Mouse (Mus musculus) midbrain, embryonic 13.5 days (tissue): Measurements from ENCODE around the gene Tcp11l1. TPM values are rescaled to one million over a fixed set of nuclear protein-coding genes. Genes with fewer than 3 reads are reported as not detected.

Experiments
- ATAC-seq: fragments of 200-750 bp; cut with Nextera tagmentation; 2 replicates; pipeline ENCODE4 v1.8.0; 2017; ENCODE audit warnings: mild to moderate bottlenecking, moderate TSS enrichment, moderate library complexity
- H3K27ac ChIP-seq: fragments of 300-500 bp; sonication (generic); 2 replicates; pipeline ENCODE4 v1.5.1; 2015; ENCODE audit warnings: inconsistent platforms, mild to moderate bottlenecking, moderate library complexity
- H3K27me3 ChIP-seq: fragments of 300-500 bp; sonication (generic); 2 replicates; pipeline ENCODE4 v1.6.1; 2015; ENCODE audit warnings: mild to moderate bottlenecking, inconsistent platforms
- H3K36me3 ChIP-seq: fragments of 300-500 bp; sonication (generic); 2 replicates; pipeline ENCODE4 v1.6.1; 2015; ENCODE audit warnings: mild to moderate bottlenecking, inconsistent platforms
- H3K4me1 ChIP-seq: fragments of 300-500 bp; sonication (generic); replicated peaks from 2 replicates; pipeline ENCODE4 v1.6.1; 2015; ENCODE audit warnings: inconsistent platforms
- H3K4me2 ChIP-seq: fragments of 300-500 bp; sonication (generic); replicated peaks from 2 replicates; pipeline ENCODE4 v1.6.1; 2015; ENCODE audit warnings: moderate library complexity, mild to moderate bottlenecking, inconsistent platforms
- H3K4me3 ChIP-seq: fragments of 300-500 bp; sonication (generic); replicated peaks from 2 replicates; pipeline ENCODE4 v1.5.1; 2015; ENCODE audit warnings: mild to moderate bottlenecking, inconsistent platforms
- H3K9ac ChIP-seq: fragments of 300-500 bp; sonication (generic); replicated peaks from 2 replicates; pipeline ENCODE4 v1.6.1; 2015; ENCODE audit warnings: mild to moderate bottlenecking, inconsistent platforms
- H3K9me3 ChIP-seq: fragments of 300-500 bp; sonication (generic); 2 replicates; pipeline ENCODE4 v1.6.1; 2016; ENCODE audit warnings: mild to moderate bottlenecking, inconsistent platforms
- WGBS: fragments of 180-500 bp; shearing (Covaris S2); methylation state at CpG from one replicate; pipeline ENCODE4 v1.1.7; 2015; 5-methylcytosine and 5-hydroxymethylcytosine counted together
- polyA plus RNA-seq: library from polyadenylated mRNA; unstranded; fragments of >200 nt; fragmentation: Nextera tagmentation; extraction: Ambion mirVana; gene quantifications from 2 replicates; pipeline ENCODE4 v1.2.1, GENCODE M21; 2015

Tcp11l1 gene
- polyA plus RNA-seq, 1 experiment from 2014 or later: 75.8 TPM

DNA sequence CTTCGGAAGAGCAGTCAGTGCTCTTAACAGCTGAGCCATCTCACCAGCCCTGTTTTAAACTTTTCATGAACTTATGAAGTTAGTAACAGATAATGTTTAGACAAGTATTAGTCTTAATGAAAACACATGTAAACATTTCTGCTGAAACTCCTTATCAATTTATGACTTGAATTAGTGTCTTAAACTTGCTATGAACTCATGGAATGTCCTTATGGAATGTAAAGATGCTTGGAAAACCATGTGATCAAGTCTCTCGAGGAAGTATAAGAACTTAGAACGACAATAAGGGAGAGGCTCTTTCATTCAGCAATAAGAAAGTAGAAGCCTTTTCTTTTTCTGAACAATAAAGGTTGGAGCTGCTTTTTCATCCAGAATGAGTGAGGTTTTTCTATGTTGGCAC lies 7.6 kb downstream of the Tcp11l1 start:
- WGBS: 82% methylated on average over 3 of the region's 3 CpGs
- H3K27me3 ChIP-seq: no peaks in the 10 kb centered on the region
- H3K27ac ChIP-seq: no peak overlapping the region
- H3K4me1 ChIP-seq: no peaks in the 10 kb centered on the region; the same call in 1 of the 2 replicates
- no peak for ATAC-seq
- no peak overlapping the region for H3K4me2 ChIP-seq
- peaks cover 33% of the 10 kb centered on the region for H3K36me3 ChIP-seq
- no peak overlapping the region for H3K9ac ChIP-seq
- H3K9me3 ChIP-seq: no peaks in the 10 kb centered on the region
- no peak overlapping the region for H3K4me3 ChIP-seq

DNA sequence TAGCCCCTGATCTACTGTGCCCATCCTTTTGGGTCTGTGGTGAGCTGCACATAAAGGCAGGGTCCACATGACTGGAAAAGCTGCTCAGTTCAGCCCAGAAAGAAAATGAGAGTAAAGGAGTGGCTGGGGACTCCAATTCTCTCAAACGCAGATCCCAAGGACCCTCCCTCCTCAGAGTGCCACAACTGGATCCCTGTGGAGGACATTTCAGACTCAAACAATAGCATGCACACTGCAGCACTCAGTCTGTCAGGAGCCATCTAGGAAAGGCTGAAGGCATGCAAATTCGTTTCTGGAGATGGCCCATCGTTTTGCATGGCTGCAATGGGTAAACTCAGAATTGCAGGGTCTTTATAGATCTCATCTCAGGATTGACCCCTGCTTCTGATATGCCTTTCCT lies 8.8 kb downstream of the Tcp11l1 start:
- Histone ChIP-seq H3K36me3 (peaks cover 37% of the 10 kb centered on the region), H3K4me1 (no peaks in the 10 kb centered on the region), H3K9me3 (no peaks in the 10 kb centered on the region), H3K27ac (no peak overlapping the region), H3K4me3 (no peak overlapping the region), H3K4me2 (no peak overlapping the region), H3K27me3 (no peaks in the 10 kb centered on the region), H3K9ac (no peak overlapping the region)
- no peak for ATAC-seq
- WGBS: 70% methylated on average over 3 of the region's 3 CpGs

DNA sequence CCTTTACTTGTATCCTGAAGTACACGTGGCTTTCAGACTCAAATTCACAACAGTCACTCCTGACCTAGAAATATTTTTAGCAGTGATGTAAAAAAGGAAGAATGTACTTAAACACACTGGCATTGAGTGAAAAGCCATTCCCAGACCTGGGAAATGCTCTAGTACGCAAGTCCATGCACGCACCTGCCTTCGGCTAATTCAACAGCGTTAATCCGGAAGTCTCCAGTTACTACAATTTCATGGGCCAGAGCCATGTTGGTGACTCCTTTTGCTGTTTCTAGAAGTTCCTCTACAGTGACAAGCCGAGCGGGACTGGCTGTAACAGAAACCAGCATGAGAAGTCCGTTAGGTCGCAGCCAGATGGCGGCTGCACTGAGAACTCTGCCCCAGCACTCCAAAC lies 12.3 kb downstream of the Tcp11l1 start:
- Histone ChIP-seq H3K9ac (no peak overlapping the region), H3K4me2 (no peak overlapping the region), H3K27ac (no peak overlapping the region), H3K9me3 (no peaks in the 10 kb centered on the region), H3K27me3 (no peaks in the 10 kb centered on the region), H3K4me1 (no peaks in the 10 kb centered on the region), H3K36me3 (peaks cover 28% of the 10 kb centered on the region), H3K4me3 (no peak overlapping the region)
- no peak for ATAC-seq
- 92% methylated on average over 11 of the region's 11 CpGs for WGBS

DNA sequence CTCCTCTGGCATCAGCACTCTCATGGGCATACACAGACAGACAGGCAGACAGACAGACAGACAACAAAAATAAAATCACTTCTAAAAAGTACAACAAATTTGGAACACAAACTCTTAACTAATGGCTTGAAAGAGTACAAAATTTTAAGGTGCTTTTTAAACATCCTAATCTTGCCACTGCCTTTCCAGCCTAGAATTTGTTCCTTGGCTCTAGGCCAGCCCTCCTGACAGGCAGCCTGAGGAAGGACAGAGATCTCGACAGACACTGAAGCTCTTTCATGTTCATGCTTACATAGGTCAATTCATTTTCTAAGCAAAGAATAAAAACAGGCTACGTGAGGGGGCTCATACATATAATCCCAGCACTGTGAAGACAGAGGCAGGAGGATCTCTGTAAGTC lies 19.4 kb downstream of the Tcp11l1 start:
- H3K36me3 ChIP-seq: peaks cover 22% of the 10 kb centered on the region

DNA sequence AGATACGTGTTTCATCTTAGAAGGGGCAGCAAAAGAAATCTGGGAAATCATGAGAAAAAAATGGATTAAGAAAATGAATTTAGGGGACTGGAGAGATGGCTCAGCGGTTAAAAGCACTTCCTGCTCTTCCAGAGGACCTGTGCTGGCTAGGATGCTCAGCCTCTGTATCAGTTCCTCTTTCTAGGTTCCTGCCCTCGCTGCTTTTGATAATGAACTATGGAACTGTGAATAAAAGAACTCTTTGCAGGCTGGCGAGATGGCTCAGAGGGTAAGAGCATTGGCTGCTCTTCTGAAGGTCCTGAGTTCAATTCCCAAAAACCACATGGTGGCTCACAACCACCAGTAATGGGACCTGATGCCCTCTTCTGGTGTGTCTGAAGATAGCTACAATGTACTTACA lies 21.2 kb downstream of the Tcp11l1 start:
- Histone ChIP-seq H3K36me3 (peaks cover 22% of the 10 kb centered on the region), H3K9me3 (no peaks in the 10 kb centered on the region), H3K9ac (no peak overlapping the region), H3K27me3 (no peaks in the 10 kb centered on the region), H3K4me1 (no peaks in the 10 kb centered on the region), H3K4me2 (no peak overlapping the region), H3K27ac (no peak overlapping the region), H3K4me3 (no peak overlapping the region)
- ATAC-seq: no peak
- 81% methylated on average over 4 of the region's 4 CpGs for WGBS

More for the DNA sequence above, 19.4 kb downstream of the Tcp11l1 start:
- no peak overlapping the region for H3K9ac ChIP-seq
- WGBS: 78% methylated on average over 2 of the region's 2 CpGs
- H3K4me1 ChIP-seq: no peaks in the 10 kb centered on the region
- no peaks in the 10 kb centered on the region for H3K27me3 ChIP-seq
- no peak for ATAC-seq
- H3K4me2 ChIP-seq: no peak overlapping the region
- no peaks in the 10 kb centered on the region for H3K9me3 ChIP-seq
- no peak overlapping the region for H3K27ac ChIP-seq
- no peak overlapping the region for H3K4me3 ChIP-seq

DNA sequence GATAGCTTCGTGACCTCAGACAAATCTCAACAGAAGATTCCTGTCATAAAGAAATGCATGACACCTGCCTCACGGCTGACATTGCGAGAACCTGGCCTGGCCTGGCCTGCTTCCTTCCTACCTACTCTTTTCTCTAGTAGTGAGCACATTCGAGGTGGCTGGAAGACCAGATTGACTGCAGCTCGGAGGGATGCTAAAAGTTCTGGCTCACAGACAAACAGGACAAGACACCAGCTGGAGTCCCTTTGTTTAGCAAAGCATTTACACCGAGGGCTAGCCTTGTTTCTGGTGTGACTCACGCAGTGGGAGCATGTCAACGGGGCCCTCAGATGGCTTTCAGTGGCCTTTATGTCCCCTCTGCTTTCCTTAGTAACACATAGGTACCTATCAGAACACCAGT lies 23.2 kb downstream of the Tcp11l1 start:
- 81% methylated on average over 8 of the region's 8 CpGs for WGBS
- Histone ChIP-seq H3K4me2 (no peak overlapping the region), H3K27me3 (no peaks in the 10 kb centered on the region), H3K27ac (no peak overlapping the region), H3K36me3 (peaks cover 33% of the 10 kb centered on the region), H3K4me3 (no peak overlapping the region), H3K9me3 (no peaks in the 10 kb centered on the region), H3K4me1 (0 out of 2 replicates have a peak, but pooled peaks cover 4% of the 10 kb centered on the region), H3K9ac (no peak overlapping the region)
- ATAC-seq: no peak

DNA sequence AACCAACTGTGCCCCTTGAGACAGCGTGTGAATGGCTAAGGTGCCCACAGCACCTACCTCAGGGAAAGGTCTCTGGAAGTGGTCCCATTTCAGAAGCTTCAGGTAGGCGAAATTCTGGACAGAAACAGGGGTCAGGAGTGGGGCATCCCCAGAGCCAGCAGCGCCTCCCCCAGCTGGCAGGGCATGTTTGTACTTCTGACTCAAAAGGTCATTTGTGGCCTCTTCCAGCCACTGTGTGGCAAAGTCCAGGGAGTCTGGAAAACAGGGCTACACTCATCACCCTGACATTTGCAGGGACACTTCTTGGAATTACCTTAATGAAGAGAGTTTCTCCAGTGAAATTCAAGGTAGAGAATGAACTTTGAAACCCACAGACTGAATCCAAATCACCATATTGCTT lies 23.6 kb downstream of the Tcp11l1 start:
- H3K4me3 ChIP-seq: no peak overlapping the region
- H3K36me3 ChIP-seq: peaks cover 35% of the 10 kb centered on the region
- no peak for ATAC-seq
- H3K27me3 ChIP-seq: no peaks in the 10 kb centered on the region
- WGBS: 90% methylated on average over 3 of the region's 3 CpGs
- H3K27ac ChIP-seq: no peak overlapping the region
- no peak overlapping the region for H3K4me2 ChIP-seq
- no peaks in the 10 kb centered on the region for H3K9me3 ChIP-seq
- 0 out of 2 replicates have a peak, but pooled peaks cover 4% of the 10 kb centered on the region for H3K4me1 ChIP-seq
- no peak overlapping the region for H3K9ac ChIP-seq

DNA sequence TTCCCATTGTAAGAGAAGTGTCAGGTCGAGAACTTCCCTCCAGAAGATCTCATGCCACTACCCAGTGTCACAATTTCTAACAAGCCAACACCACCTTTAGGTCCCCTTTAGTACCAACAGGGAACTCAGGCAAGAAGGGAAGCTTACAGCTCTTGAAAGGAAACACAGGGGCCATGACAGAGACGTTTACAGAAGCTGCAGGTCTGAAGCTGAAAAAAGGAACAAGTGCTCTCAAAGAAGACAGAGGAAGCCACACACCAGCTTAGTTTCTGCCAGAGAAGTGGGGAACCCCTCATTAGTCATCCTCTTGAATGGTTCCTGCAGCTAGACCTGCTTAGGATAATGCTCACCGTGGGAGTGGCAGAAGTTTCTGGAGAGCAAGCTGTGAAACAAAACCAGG lies 24.7 kb downstream of the Tcp11l1 start:
- no peaks in the 10 kb centered on the region for H3K9me3 ChIP-seq
- WGBS: 78% methylated on average over 3 of the region's 3 CpGs
- no peak overlapping the region for H3K27ac ChIP-seq
- no peak overlapping the region for H3K4me2 ChIP-seq
- 0 out of 2 replicates have a peak, but pooled peaks cover 4% of the 10 kb centered on the region for H3K4me1 ChIP-seq
- no peak for ATAC-seq
- H3K9ac ChIP-seq: no peak overlapping the region
- H3K36me3 ChIP-seq: peaks cover 45% of the 10 kb centered on the region
- H3K4me3 ChIP-seq: no peak overlapping the region
- H3K27me3 ChIP-seq: no peaks in the 10 kb centered on the region

DNA sequence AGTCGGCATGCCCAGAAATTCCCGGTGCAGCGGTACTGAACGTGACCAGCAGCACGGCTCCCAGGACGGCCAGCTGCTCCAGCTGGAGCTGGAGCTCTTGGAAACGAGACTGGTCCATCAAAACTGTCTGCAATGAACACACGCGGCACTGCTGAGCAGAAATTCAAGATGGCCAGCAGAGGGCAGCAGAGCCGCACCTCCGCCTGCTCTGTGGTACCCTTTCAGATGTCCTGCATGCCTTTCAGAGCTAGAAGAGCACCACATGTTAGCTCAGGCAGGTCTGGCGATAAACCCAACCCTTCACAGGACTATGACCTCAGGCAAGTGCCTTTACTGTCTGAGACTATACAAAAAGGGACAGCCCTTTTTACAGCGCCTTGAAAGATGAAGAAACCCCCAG lies 26.6 kb downstream of the Tcp11l1 start:
- Histone ChIP-seq H3K27me3 (no peaks in the 10 kb centered on the region), H3K4me2 (no peak overlapping the region), H3K4me1 (0 out of 2 replicates have a peak, but pooled peaks cover 4% of the 10 kb centered on the region), H3K27ac (no peak overlapping the region), H3K9me3 (no peaks in the 10 kb centered on the region), H3K36me3 (peaks cover 64% of the 10 kb centered on the region), H3K9ac (no peak overlapping the region), H3K4me3 (no peak overlapping the region)
- ATAC-seq: peak; percentile 94
- whole genome bisulfite sequencing: 10% methylated on average over 13 of the region's 13 CpGs

DNA sequence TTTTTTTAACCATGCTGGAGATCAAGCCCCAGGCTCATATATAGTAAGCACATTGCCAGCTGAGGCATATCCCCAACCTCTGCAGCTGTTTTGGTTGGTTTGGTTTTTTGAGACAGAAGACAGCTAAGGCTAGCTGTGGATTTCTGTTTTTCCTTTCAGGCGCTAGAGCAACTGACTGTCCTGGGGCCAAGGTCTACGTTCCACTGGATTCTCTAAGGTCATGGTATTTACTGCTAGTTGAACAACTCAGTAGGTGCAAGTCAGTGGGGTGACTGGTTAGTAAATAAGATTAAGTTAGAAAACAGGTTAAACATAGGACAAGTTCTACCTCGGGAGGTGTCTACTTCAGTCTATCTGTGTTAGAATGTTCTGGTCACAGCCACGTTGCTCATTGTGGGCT lies 27.2 kb downstream of the Tcp11l1 start:
- Histone ChIP-seq H3K27ac (no peak overlapping the region), H3K9me3 (no peaks in the 10 kb centered on the region), H3K36me3 (peaks cover 69% of the 10 kb centered on the region), H3K4me3 (no peak overlapping the region), H3K9ac (no peak overlapping the region), H3K4me2 (no peak overlapping the region), H3K27me3 (no peaks in the 10 kb centered on the region), H3K4me1 (0 out of 2 replicates have a peak, but pooled peaks cover 4% of the 10 kb centered on the region)
- ATAC-seq: no peak
- WGBS: 95% methylated on average over 4 of the region's 4 CpGs

DNA sequence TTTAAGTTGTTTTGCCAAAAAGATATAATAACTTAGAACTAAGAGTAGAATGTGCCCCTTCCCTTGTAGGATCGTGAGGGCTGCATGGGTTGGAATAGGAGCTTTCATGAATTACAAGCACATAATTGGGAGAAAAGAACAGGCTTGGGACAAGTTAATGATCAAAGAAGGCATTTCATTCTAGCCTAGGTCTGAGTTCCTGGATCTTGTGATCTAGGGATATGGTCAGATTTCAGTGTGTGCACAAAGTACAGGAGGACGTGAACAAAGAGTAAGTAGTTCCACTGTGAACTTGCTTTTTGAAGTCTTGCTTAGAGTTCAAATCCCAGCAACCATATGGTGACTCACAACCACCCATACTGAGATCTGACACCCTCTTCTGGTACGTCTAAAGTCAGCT lies 34.6 kb downstream of the Tcp11l1 start:
- WGBS: 89% methylated on average over 3 of the region's 3 CpGs
- H3K27me3 ChIP-seq: no peaks in the 10 kb centered on the region
- ATAC-seq: no peak
- no peak overlapping the region for H3K9ac ChIP-seq
- no peak overlapping the region for H3K4me3 ChIP-seq
- peaks cover 44% of the 10 kb centered on the region for H3K36me3 ChIP-seq
- no peak overlapping the region for H3K4me2 ChIP-seq
- no peaks in the 10 kb centered on the region for H3K9me3 ChIP-seq
- no peaks in the 10 kb centered on the region for H3K4me1 ChIP-seq
- H3K27ac ChIP-seq: no peak overlapping the region

DNA sequence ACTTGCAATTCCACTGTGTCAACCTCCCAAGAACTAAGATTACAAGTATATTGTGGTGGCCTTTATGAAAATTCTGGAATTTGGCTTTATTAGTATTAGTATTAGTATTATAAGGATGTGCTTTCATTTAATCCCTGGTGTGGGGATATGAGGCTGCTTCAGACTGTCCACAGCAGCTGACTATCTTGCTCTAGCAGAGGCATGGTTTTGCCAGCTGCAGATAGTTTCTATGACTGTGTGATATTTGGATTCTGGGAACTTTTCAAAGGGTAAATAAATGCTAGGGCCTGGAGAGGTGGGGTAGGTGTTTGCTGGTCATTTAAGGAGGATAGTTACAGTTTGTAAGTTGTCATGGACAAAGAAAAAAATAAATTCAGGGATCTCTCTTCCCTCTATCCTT lies 40.2 kb downstream of the Tcp11l1 start:
- no peak overlapping the region for H3K9ac ChIP-seq
- H3K27me3 ChIP-seq: no peaks in the 10 kb centered on the region
- ATAC-seq: no peak
- no peak overlapping the region for H3K4me2 ChIP-seq
- no peak overlapping the region for H3K4me3 ChIP-seq
- H3K36me3 ChIP-seq: peaks cover 31% of the 10 kb centered on the region
- no peaks in the 10 kb centered on the region for H3K9me3 ChIP-seq
- no peak overlapping the region for H3K27ac ChIP-seq
- no peaks in the 10 kb centered on the region for H3K4me1 ChIP-seq

DNA sequence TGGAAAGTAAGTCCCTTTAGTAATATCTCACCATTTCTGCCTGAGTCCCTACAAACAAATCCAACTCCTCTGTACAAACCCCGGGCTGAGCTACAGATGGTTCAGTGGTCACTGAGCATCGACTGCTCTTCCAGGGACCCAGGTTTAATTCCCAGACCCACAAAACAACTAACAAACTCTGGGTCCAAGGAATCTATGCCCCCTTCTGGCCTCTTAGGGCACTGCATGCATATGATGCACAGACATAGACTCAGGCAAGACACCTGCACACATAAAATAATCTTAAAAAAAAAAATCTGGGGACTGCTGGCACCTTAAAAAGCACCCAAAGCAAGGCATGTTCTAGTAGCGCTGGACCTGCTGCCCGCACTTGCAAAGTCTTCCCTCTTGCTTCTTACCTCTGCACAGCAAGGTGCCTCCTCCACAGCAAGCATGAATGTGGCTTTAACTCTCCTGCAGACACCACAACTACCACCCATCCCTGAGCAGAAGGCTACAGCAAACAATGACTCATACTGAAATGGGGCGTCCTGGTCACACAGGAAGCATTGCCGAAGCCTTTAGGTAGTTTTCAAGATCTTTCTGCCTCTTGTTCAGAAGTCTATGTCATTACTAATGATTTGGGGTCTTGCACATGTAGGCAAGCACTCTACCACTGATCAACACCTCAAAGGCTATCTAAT lies 42.7 kb downstream of the Tcp11l1 start:
- ATAC-seq: no peak
- no peak overlapping the region for H3K4me3 ChIP-seq
- H3K27me3 ChIP-seq: no peaks in the 10 kb centered on the region
- H3K9me3 ChIP-seq: no peaks in the 10 kb centered on the region
- H3K36me3 ChIP-seq: peaks cover 48% of the 10 kb centered on the region
- H3K4me1 ChIP-seq: no peaks in the 10 kb centered on the region
- no peak overlapping the region for H3K4me2 ChIP-seq
- H3K27ac ChIP-seq: no peak overlapping the region
- no peak overlapping the region for H3K9ac ChIP-seq
- WGBS: 87% methylated on average over 6 of the region's 6 CpGs
